Mouse (Mus musculus) heart, embryonic 11.5 days (tissue): Measurements from ENCODE around the gene Krt222. TPM values are rescaled to one million over a fixed set of nuclear protein-coding genes. Genes with fewer than 3 reads are reported as not detected.

ENCODE experiments used
- polyA plus RNA-seq: library from polyadenylated mRNA; unstranded; fragments of >200 nt; fragmentation: Nextera tagmentation; extraction: Ambion mirVana; gene quantifications from 2 replicates; pipeline ENCODE4 v1.2.1, GENCODE M21; 2014

Gene Krt222
- polyA plus RNA-seq, 1 experiment from 2014 or later = 1.2 TPM

Other genes starting within 250 kb of the Krt222 start
- gene Top2a, start 219.9 kb downstream of the Krt222 start, polyA plus RNA-seq = 220 and 244 TPM in 2 replicates
- gene Igfbp4, start 202.8 kb downstream of the Krt222 start, polyA plus RNA-seq = 284 and 289 TPM in 2 replicates
- 0.13 TPM in 1 of 2 replicates, not detected in the other for gene Tns4, start 154.8 kb downstream of the Krt222 start, polyA plus RNA-seq
- gene Ccr7, start 89.0 kb downstream of the Krt222 start, polyA plus RNA-seq = 0.21 and 0.36 TPM in 2 replicates
- gene Smarce1, start 13.1 kb downstream of the Krt222 start, polyA plus RNA-seq = 125 and 130 TPM in 2 replicates
- gene Krt24, start 41.2 kb upstream of the Krt222 start, polyA plus RNA-seq = not detected in 2 replicates
- gene Krt25, start 78.9 kb upstream of the Krt222 start, polyA plus RNA-seq = not detected in 2 replicates
- not detected in 2 replicates for gene Krt26, start 93.9 kb upstream of the Krt222 start, polyA plus RNA-seq
- not detected in 2 replicates for gene Krt27, start 107.0 kb upstream of the Krt222 start, polyA plus RNA-seq
- 0.16 TPM in 1 of 2 replicates, not detected in the other for gene Krt28, start 130.8 kb upstream of the Krt222 start, polyA plus RNA-seq
- 12.9 and 14.9 TPM in 2 replicates for gene Krt10, start 145.3 kb upstream of the Krt222 start, polyA plus RNA-seq
- not detected in 2 replicates for gene Krt12, start 178.2 kb upstream of the Krt222 start, polyA plus RNA-seq
- gene Krt20, start 194.1 kb upstream of the Krt222 start, polyA plus RNA-seq = 3.7 and 5.4 TPM in 2 replicates
- 0.43 and 0.51 TPM in 2 replicates for gene Krt23, start 249.1 kb upstream of the Krt222 start, polyA plus RNA-seq